Mouse (Mus musculus) limb, embryonic 11.5 days (tissue): Measurements from ENCODE around the gene Itgb5. TPM values are rescaled to one million over a fixed set of nuclear protein-coding genes. Genes with fewer than 3 reads are reported as not detected.

Experiments used
- ATAC-seq: fragments of 200-750 bp; cut with Nextera tagmentation; 2 replicates; pipeline ENCODE4 v1.8.0; 2017; ENCODE audit warnings: low read depth; ENCODE audit not compliant: insufficient number of reproducible peaks, low FRiP score, low TSS enrichment
- DNase-seq: peaks from one replicate; pipeline ENCODE4 v3.0.0-alpha.2; 2015; ENCODE audit warnings: low spot score
- H3K27ac ChIP-seq: fragments of 300-500 bp; sonication (generic); replicated peaks from 2 replicates; pipeline ENCODE4 v1.5.1; 2014; ENCODE audit warnings: low read depth, mild to moderate bottlenecking, low read length
- H3K27me3 ChIP-seq: fragments of 300-500 bp; sonication (generic); 2 replicates; pipeline ENCODE4 v1.6.1; 2014; ENCODE audit warnings: mild to moderate bottlenecking, low read length, mixed read lengths; ENCODE audit not compliant: control insufficient read depth, insufficient read depth
- H3K36me3 ChIP-seq: fragments of 300-500 bp; sonication (generic); 2 replicates; pipeline ENCODE4 v1.6.1; 2014; ENCODE audit warnings: mild to moderate bottlenecking, low read length, moderate library complexity, mixed read lengths; ENCODE audit not compliant: control insufficient read depth, insufficient read depth
- H3K4me1 ChIP-seq: fragments of 300-500 bp; sonication (generic); 2 replicates; pipeline ENCODE4 v1.6.1; 2014; ENCODE audit warnings: low read length, mixed read lengths; ENCODE audit not compliant: control insufficient read depth, insufficient read depth
- H3K4me2 ChIP-seq: fragments of 300-500 bp; sonication (generic); 2 replicates; pipeline ENCODE4 v1.6.1; 2014; ENCODE audit warnings: low read depth, mild to moderate bottlenecking, moderate library complexity; ENCODE audit not compliant: severe bottlenecking
- H3K4me3 ChIP-seq: fragments of 300-500 bp; sonication (generic); 2 replicates; pipeline ENCODE4 v1.5.1; 2014; ENCODE audit warnings: low read depth, low read length
- H3K9ac ChIP-seq: fragments of 300-500 bp; sonication (generic); 2 replicates; pipeline ENCODE4 v1.6.1; 2014; ENCODE audit warnings: mild to moderate bottlenecking, low read length
- H3K9me3 ChIP-seq: fragments of 300-500 bp; sonication (generic); 2 replicates; pipeline ENCODE4 v1.6.1; 2016; ENCODE audit warnings: low read length; ENCODE audit not compliant: control insufficient read depth
- WGBS: fragments of 180-500 bp; shearing (Covaris S2); extraction: QIAGEN DNeasy Blood & Tissue Kit; methylation state at CpG from one replicate; pipeline ENCODE4 v1.1.7; 2014; 5-methylcytosine and 5-hydroxymethylcytosine counted together
- polyA plus RNA-seq: library from polyadenylated mRNA; unstranded; fragments of >200 nt; fragmentation: Nextera tagmentation; extraction: Ambion mirVana; gene quantifications from 2 replicates; pipeline ENCODE4 v1.2.1, GENCODE M21; 2014

The Itgb5 gene
- polyA plus RNA-seq, 1 experiment from 2014 or later = 64.9 TPM

- H3K4me3 ChIP-seq = no peak overlapping the region
- no peak for ATAC-seq
- no peak overlapping the region for H3K27ac ChIP-seq
- H3K9ac ChIP-seq = no peak overlapping the region
- DNase-seq = no peak
- peaks cover 10% of the 10 kb centered on the region for H3K36me3 ChIP-seq
- H3K4me2 ChIP-seq = no peak overlapping the region
- peaks cover 11% of the 10 kb centered on the region for H3K4me1 ChIP-seq
- H3K9me3 ChIP-seq = no peaks in the 10 kb centered on the region
- WGBS = 68% methylated on average over 5 of the region's 5 CpGs
- no peaks in the 10 kb centered on the region for H3K27me3 ChIP-seq
These were observed 87.9 kb downstream of the Itgb5 start for GRCm38 (mm10) chr16:33917390-33917789.

- Histone ChIP-seq H3K4me3 (no peak overlapping the region), H3K4me1 (peaks cover 16% of the 10 kb centered on the region), H3K27me3 (no peaks in the 10 kb centered on the region), H3K9ac (no peak overlapping the region), H3K27ac (no peak overlapping the region), H3K36me3 (peaks cover 10% of the 10 kb centered on the region), H3K9me3 (no peaks in the 10 kb centered on the region), H3K4me2 (no peak overlapping the region)
- no peak for DNase-seq
- no peak for ATAC-seq
- 69% methylated on average over 5 of the region's 5 CpGs for WGBS
These were observed 88.5 kb downstream of the Itgb5 start for GRCm38 (mm10) chr16:33917926-33918325.

GRCm38 (mm10) chr16:33921514-33921913, 92.0 kb downstream of the Itgb5 start:
- peaks cover 10% of the 10 kb centered on the region for H3K36me3 ChIP-seq
- no peak overlapping the region for H3K4me3 ChIP-seq
- 45% methylated on average over 5 of the region's 5 CpGs for WGBS
- peaks cover 26% of the 10 kb centered on the region for H3K4me1 ChIP-seq
- no peak overlapping the region for H3K4me2 ChIP-seq
- H3K27ac ChIP-seq = no peak overlapping the region
- no peak for ATAC-seq
- H3K9me3 ChIP-seq = no peaks in the 10 kb centered on the region
- DNase-seq = no peak
- no peaks in the 10 kb centered on the region for H3K27me3 ChIP-seq
- no peak overlapping the region for H3K9ac ChIP-seq

DNA sequence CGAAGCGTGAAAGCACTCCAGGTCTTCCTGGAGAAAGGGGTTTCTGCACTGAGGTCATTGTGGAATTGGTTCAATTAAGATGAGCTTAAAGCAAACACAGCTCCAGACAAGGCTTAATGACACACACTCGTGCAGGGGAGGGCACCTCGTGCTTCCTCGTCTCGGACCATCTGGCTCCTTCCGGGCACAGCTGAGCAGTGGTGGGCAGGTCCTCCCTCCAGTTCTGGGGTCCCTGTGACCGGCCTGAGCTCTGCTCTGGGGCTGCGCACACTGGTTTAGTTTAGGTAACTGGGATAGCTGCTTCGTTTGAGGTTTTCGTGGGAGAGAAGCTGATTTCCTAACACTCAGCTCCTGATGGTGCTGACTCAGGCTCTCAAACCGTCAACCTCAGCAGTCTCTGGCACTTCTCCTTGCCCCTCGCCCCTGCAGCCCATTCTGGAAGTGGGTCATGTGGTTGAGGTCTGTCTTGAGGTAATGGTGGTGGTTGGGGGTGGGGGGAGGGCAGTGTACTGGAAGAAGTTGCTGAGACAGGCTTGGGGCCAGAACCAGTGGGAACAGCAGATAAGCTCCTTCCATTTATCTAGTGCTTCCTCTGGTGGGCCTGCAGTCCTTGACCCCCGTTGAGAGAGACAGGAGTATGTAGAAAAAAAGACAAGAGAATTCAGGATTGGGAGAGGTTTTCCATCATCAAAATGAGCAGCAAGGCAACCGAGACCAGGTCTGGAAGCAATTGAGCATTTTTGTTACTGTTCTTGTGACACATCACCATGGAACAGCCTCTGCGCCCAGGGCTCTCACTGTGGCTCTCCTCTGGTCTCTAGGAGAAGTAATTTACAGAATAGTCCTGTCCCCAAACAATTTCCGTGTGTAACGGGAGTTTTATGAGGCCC, 92.9 kb downstream of the Itgb5 start:
- Histone ChIP-seq H3K27ac (peak overlapping the region; percentile 72), H3K9me3 (no peaks in the 10 kb centered on the region), H3K27me3 (no peaks in the 10 kb centered on the region), H3K4me2 (peak overlapping the region; percentile 4; the same call in 1 of the 2 replicates), H3K9ac (no peak overlapping the region; the same call in 1 of the 2 replicates), H3K4me3 (no peak overlapping the region), H3K36me3 (peaks cover 10% of the 10 kb centered on the region), H3K4me1 (peaks cover 26% of the 10 kb centered on the region)
- WGBS = 15% methylated on average over 18 of the region's 18 CpGs
- DNase-seq = peak; percentile 62
- 0 out of 2 replicates have a peak, but pooled peaks have one; percentile 68 for ATAC-seq

DNA sequence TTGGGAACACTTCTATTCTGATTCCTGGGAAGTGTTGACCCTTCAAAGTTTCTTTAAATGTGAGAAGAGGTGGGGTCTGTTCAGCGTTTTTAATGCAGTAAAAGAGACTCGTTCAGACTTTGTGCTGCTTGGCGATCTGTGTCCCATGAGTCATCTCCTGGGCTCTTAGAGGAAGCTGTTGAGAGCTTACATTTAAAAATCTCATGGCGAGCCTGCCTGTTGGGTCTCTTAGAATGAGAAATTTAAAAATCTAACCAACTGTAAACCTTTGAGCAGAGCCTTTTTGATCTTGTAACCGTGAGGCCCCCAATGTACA, 93.5 kb downstream of the Itgb5 start:
- H3K36me3 ChIP-seq = peaks cover 6% of the 10 kb centered on the region; the same call in 1 of the 2 replicates
- H3K4me1 ChIP-seq = peaks cover 26% of the 10 kb centered on the region
- peak overlapping the region; percentile 4; the same call in 1 of the 2 replicates for H3K4me2 ChIP-seq

GRCm38 (mm10) chr16:33923758-33924157, 94.3 kb downstream of the Itgb5 start:
- no peak overlapping the region for H3K27ac ChIP-seq
- H3K27me3 ChIP-seq = no peaks in the 10 kb centered on the region
- peaks cover 6% of the 10 kb centered on the region; the same call in 1 of the 2 replicates for H3K36me3 ChIP-seq
- peaks cover 26% of the 10 kb centered on the region for H3K4me1 ChIP-seq
- no peaks in the 10 kb centered on the region for H3K9me3 ChIP-seq
- H3K4me3 ChIP-seq = no peak overlapping the region
- no peak overlapping the region for H3K9ac ChIP-seq
- no peak overlapping the region for H3K4me2 ChIP-seq
- no peak for ATAC-seq
- DNase-seq = no peak
- 90% methylated on average over 8 of the region's 8 CpGs for WGBS

More for the DNA sequence above, 93.5 kb downstream of the Itgb5 start:
- H3K4me3 ChIP-seq = no peak overlapping the region
- no peak overlapping the region; the same call in 1 of the 2 replicates for H3K27ac ChIP-seq
- DNase-seq = no peak
- H3K27me3 ChIP-seq = no peaks in the 10 kb centered on the region
- H3K9me3 ChIP-seq = no peaks in the 10 kb centered on the region
- 30% methylated on average over 5 of the region's 5 CpGs for WGBS
- no peak overlapping the region; the same call in 1 of the 2 replicates for H3K9ac ChIP-seq
- ATAC-seq = no peak

DNA sequence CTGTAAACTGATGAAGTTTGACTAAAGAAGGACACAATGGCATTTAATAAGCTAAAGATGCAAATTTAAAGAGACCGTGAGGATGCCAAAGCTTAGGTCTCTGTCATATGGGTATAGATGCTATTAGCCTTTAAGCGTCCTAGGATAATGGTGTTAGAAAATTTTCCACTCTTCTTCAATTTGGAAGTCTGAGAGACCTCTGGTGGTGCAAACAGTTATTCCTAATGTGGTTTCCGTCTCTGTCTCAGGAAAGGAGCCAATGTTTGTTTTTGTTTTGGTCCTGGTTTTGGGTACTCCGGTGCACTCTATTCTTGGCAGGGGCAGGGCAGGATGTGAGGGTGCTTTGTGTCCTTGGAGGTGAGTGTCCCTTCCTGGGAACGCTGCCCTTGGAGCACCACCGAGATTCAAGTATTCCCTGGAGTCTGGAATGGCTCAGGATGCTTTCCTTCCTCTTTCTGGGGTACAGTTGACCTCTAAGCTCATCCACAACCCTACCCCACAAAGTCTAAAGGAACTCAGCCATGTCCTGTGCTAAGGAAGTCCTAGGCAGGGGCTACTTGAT, 97.9 kb downstream of the Itgb5 start:
- Histone ChIP-seq H3K9ac (no peak overlapping the region), H3K4me2 (no peak overlapping the region), H3K27me3 (no peaks in the 10 kb centered on the region), H3K4me3 (no peak overlapping the region), H3K27ac (no peak overlapping the region), H3K36me3 (no peaks in the 10 kb centered on the region; the same call in 1 of the 2 replicates), H3K4me1 (peaks cover 15% of the 10 kb centered on the region), H3K9me3 (no peaks in the 10 kb centered on the region)
- no peak for DNase-seq
- no peak for ATAC-seq
- 92% methylated on average over 6 of the region's 6 CpGs for WGBS

DNA sequence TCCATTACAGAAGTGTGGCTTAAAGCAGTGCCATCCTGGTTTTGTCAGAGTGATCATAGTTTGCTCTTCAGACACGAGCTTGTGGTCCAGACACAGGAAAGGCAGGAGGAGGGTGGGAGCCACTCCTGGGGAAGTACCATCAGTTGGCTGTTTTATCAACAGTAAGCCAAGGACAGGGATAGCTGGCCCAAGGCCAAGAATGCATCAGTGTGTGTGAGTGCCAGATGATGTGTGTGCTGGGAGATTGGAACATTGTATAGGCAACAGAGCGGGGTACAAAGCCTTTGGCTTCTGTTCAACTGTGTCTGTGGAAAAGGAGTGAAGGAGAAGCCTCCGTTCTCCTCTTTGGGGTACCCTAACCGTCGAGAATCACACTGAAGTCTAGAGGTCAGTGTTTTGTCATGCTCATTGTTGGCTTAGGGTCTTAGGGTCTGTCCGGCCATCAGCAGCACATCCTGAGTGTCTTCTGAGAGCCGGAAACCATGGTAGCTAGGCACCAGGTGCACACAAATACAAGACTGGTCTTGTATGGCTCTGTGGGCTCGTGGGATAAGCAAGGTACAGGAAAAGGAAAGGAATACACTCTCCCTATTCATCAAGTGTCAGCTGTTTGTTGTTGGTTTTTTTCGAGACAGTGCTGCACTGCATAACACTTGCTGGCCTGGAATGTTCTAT, 99.5 kb downstream of the Itgb5 start:
- no peak for ATAC-seq
- no peak for DNase-seq
- Histone ChIP-seq H3K9me3 (no peaks in the 10 kb centered on the region), H3K9ac (no peak overlapping the region), H3K4me2 (no peak overlapping the region), H3K4me3 (no peak overlapping the region), H3K4me1 (no peaks in the 10 kb centered on the region), H3K27ac (no peak overlapping the region), H3K36me3 (no peaks in the 10 kb centered on the region; the same call in 1 of the 2 replicates), H3K27me3 (no peaks in the 10 kb centered on the region)
- WGBS = 90% methylated on average over 9 of the region's 9 CpGs
